Mouse (Mus musculus): ENCODE measurements around the gene Spryd3.
"Not testable (repeated sequence)": the region's sequence is repeated elsewhere in the genome, so short reads cannot be mapped to it uniquely, and the experiment has no call there.

Spryd3 gene

DNA sequence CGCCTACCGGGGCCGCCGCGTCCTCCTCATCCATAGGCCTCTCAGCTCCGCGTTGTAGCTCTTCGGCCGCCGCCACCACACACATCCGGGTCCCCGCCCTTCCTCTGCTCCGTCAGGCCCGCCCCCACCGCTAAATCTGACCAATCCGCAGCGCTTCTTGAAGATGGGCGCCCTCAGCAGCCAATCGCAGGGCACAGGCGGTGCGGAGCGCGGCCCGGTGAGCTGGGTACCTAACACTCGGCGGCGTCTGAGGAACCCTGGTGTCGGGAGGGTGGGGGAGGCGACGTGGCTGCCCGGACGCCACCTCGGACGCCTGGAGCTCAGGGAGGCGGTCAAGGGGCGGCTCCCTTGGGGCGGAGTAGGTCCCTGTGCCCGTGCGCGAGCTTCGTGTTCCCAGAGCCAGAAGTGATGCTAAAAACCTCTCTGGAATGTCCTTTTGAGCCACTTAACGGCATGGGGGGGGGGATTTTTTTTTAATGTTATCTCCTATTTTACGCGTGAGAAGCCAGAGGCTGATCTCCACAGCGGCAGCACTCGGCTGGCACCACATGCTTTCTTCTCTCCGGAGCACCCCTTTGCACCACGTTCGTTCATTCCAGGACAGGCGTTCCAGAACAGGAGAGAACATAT is at the start of gene Spryd3:
Spryd3 (minus strand) TSS at position 106 of the 630 bp plus-strand sequence.
- peak; percentile 96 for DNase-seq (ENCODE audit: low read depth, low spot score)

GRCm38 (mm10) chr15:102183076-102183475 is 47.0 kb upstream of the Spryd3 start:
- no peak for DNase-seq (ENCODE audit: low read depth, low spot score)

- no peak for DNase-seq (ENCODE audit: low read depth, low spot score)
Measured at GRCm38 (mm10) chr15:102179924-102180323, 43.9 kb upstream of the Spryd3 start.

DNA sequence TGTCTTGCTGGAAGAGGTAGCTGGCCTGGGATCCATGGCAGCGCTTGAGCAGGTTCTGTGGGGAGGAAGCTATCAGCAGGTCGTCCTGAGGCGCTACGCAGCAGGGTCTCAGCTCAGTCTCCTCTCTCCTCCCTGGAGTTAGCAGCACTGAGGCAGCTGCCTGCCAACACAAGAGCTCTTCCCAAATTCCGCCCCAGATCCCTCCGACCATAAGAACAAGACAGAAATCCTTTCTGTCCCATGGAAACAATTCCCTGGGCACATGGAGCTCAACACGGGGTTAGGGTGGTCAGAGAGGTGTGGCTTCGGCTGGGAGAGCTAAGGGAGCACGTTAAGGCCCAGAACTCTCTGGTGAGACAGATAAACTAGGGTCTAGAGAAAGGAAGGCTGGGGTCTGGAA is 43.1 kb upstream of the Spryd3 start:
- no peak for DNase-seq (ENCODE audit: low read depth, low spot score)

DNA sequence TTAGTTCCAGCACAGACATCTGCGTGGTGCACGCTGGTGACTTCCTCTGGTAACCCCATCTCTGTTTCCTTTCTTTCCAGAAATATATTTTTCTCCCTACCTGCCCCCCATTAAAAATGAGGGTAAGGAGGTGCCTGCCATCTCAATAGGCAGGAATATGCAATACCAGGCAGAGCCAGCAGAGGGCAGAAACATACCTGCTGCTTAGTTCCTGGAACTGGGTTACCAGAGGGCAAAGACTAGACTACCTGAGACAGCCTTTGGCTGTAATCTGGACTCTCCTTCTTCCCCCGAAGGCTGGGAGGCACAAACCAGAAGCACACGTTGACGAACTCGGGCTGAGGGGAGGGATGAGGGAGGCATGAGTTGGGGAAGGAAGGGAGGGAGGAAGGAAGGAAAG is 42.2 kb upstream of the Spryd3 start:
- DNase-seq (ENCODE audit: low read depth, low spot score) = peak; percentile 62

- DNase-seq (ENCODE audit: low read depth, low spot score) = no peak
Measured at GRCm38 (mm10) chr15:102177417-102177816, 41.4 kb upstream of the Spryd3 start.

DNA sequence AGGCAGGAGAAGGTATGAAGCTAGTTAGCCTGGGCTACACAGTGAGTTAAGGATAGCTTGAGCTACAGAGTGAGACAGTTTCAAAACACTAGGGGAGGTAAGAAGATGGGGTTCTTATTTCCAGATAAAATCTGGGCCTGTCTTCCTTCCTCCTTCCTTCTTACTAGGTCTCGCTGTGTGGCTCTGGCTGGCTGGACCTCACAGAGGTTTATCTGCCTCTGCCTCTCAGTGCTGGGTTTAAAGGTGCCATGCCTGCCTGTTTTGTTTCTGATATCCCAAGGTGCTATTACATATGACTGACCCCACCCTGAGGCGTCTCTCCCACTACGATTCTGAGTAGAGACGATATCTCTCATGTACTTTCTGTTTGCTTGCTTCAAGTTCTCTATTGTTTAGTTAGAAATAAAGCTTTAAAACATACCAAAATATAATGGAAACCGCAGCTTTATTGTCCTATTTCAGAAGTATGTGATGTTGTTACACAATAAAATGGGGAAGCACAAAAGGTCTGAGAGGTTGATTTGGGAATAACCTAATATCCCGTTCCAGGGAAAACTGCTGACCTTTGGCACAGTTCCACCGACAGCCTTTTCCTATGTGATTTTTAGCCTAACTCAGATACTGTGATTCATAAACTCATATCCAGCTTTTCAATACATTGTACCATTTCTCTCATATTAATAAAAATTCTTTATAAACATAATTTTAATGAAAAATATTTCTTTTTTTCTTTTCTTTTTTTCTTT is 40.7 kb upstream of the Spryd3 start:
- no peak for DNase-seq (ENCODE audit: low read depth, low spot score)

DNA sequence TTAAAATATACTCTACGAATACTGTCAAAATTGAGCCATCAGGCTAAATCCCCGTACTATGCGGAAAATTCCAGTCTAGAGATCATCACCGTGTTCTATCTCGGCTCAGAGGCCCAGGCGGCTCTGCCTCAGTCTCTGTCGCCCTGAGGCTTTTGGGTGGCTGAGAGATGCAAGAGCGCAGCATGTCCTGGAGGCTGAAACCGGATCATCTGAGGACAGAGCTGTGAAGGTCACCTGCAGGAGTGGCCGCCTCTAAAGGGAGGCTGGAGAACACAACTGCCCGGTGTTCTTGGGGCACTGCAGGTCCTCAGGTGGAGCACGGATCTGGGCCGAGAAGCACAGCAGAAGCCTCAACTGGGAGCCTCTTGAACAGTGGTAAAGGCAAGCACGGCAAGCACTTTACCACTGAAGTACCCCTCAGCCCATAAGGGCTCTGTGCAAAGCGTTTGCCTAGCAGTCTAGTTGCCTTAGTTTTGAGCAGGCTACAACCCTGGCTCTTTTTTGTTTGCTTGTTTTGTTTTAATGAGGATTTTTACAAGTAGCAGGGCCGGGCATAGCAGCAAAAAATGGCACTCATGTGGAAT is 39.8 kb upstream of the Spryd3 start:
- DNase-seq (ENCODE audit: low read depth, low spot score) = no peak

- no peak for DNase-seq (ENCODE audit: low read depth, low spot score)
Measured at GRCm38 (mm10) chr15:102173581-102173980, 37.5 kb upstream of the Spryd3 start.

DNA sequence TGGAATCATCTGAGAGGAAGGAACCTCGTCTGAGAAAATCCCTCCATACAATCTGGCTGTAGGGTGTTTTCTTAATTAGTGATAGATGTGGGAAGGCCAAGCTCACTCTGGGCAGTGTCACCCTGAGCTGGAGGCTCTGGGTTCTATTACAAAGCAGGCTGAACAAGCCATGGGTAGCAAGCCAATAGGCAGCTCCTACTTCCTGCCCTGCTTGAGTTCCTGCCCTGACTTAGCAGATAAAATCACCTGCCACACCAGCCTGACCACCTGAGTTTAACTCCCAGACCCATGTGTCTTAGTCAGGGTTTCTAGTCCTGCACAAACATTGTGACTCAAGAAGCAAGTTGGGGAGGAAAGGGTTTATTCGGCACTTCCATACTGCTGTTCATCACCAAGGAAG is 33.0 kb upstream of the Spryd3 start:
- no peak for DNase-seq (ENCODE audit: low read depth, low spot score)

DNA sequence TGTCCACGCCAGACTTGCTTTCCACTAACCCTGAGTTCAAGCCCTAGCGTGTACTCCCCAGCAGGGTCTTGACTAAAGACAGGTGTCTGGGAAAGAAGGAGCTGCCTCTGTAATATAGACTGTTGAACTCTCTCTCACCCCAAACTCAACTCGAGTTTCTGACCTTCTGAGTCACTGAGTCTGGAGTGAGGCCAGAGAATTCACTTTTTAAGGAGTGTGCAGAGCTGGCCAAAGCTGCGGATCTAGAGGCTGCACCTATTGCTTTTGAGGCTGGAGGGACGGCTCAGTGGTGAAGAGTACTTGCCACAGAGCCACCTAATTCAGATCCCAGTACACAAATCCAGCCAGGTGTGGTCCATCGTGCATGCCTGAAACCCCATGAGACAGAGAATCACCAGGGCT is 31.6 kb upstream of the Spryd3 start:
- no peak for DNase-seq (ENCODE audit: low read depth, low spot score)

DNA sequence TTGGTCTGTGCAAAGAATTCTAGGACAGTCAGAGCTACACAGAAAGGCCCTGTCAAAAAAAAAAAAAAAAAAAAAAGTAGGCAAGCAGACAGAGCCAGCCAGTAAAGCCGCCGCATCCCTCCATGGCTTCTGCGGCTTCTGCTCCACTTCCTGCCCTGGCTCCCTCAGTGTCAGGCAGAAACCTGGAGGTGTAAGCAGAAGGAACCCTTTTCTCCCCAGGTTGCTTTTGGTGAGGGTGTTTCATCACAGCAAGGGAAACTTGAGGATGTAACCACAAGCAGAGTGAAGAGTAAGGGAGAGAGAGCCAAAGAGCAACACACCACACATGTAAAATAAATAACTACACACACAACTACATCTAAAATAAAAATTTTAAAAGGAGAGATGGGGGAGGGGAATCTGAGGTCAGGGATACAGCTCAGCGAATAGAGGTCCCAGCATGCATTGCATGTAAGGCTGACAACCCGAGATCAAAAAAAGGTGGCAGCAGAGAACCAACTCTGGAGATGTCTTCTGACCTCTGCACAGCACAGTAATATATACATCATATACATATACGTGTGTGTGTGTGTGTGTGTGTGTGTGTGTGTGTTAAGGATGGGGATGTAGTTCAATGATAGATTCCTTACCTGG is 29.6 kb upstream of the Spryd3 start:
- no peak for DNase-seq (ENCODE audit: low read depth, low spot score)

DNA sequence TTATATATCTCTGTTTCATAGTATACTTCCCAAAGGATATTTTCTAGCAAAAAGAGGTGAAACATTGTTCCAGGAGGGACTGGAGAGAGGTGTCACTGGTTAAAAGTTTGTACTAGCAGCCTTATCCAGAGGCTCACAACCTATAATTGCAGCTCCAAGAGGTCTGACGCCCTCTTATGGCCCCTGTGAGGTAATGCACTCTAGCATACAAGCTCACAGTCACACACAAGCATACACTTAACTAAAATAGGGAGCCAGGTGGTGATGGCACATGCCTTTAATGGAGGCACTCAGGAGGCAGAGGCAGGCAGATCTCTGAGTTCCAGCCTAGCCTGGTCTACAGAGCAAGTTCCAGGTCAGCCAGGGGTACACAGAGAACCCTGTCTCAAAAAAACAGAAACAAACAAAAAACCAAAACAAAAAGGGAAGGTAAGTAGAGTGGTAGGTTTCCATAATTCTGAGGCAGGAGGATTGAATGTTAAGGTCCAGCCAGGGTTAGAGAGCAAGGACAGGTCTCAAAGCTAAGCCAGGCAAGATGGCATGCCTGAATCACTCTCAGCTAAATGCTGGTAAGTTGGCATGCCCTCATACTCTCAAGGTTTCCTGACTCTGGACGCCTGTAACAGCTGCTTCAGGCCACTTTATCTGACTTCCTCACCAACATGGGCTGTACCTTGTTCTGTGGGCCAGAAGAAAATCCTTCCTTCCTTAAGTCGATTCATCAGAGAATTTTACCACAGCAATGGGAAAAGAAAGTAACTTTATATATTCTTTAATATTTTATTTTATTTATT is 28.1 kb upstream of the Spryd3 start:
- no peak for DNase-seq (ENCODE audit: low read depth, low spot score)

- DNase-seq (ENCODE audit: low read depth, low spot score) = no peak
Measured at GRCm38 (mm10) chr15:102160415-102161060, 24.5 kb upstream of the Spryd3 start.

DNA sequence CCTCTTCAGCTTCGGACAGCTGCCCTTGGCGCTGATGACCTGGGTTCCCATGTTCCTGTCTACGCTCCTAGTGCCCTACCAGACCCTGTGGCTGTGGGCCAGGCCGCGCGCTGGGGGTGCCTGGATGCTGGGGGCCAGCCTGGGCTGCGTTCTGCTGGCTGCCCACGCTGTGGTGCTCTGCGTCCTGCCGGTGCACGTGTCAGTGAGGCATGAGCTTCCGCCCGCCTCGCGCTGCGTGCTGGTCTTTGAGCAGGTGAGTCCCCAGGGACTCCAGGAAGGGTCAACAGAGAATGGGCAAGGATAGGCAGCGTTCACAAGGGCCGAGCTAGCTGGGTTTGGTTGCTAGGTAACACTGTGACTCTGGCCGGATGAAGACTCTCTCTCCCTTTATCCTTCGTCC is 20.8 kb upstream of the Spryd3 start:
- DNase-seq (ENCODE audit: low read depth, low spot score) = no peak

DNA sequence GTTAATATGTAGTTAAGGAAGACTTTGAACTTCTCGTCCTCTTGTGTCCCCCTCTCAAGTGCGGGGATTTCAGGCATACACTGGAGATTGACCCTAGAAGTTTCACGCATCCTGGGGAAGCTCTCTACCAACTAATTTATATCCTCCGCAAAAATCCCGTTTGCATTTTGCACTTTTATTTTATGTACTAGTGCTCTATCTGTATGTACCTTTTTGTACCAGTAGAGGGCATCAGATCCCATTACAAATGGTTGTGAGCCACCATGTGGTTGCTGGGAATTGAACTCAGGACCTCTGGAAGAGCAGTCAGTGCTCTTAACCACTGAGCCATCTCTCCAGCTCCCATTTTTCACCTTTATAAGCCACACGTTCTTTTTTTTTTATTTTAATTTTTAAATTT is 19.0 kb upstream of the Spryd3 start:
- not testable (repeated sequence) for DNase-seq (ENCODE audit: low read depth, low spot score)

GRCm38 (mm10) chr15:102152646-102153045 is 16.6 kb upstream of the Spryd3 start:
- no peak for DNase-seq (ENCODE audit: low read depth, low spot score)

- DNase-seq (ENCODE audit: low read depth, low spot score) = no peak
Measured at GRCm38 (mm10) chr15:102150301-102151135, 14.5 kb upstream of the Spryd3 start, which contains the start of gene Soat2. TSS of gene Soat2 (plus strand) at chr15:102150526.

DNA sequence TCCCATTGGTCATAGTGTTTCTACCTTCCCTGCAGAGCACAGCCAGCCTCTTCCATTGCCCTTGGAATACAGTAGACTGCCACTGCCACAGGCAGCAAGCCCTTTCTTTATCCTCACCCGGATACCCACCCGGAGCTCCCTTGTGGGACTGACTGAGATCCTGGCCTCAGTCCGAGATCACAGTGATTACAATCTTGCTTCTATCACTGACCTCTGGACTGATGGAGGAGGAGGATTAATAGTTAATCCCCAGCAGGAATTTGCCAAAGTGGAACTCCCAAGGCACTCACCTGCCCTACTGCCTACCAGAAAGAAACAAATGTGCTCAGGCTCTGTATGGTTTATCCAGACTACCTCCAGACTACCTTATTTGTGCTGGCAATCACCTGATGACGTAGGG is 13.5 kb upstream of the Spryd3 start:
- DNase-seq (ENCODE audit: low read depth, low spot score) = no peak
